Mouse (Mus musculus) embryonic fibroblast, embryonic 13.5 days (primary cell): ENCODE results near the gene Gm10638.

Source experiments
- CTCF ChIP-seq: IDR thresholded peaks from 2 replicates; pipeline ENCODE4 v1.5.1; 2011; ENCODE audit warnings: mild to moderate bottlenecking, control low read depth, low read length, moderate library complexity, borderline replicate concordance; ENCODE audit not compliant: insufficient read depth
- POLR2A ChIP-seq: IDR thresholded peaks from 2 replicates; pipeline ENCODE4 v1.6.1; 2011; ENCODE audit warnings: low read depth, mild to moderate bottlenecking, control low read depth, low read length, moderate library complexity

DNA sequence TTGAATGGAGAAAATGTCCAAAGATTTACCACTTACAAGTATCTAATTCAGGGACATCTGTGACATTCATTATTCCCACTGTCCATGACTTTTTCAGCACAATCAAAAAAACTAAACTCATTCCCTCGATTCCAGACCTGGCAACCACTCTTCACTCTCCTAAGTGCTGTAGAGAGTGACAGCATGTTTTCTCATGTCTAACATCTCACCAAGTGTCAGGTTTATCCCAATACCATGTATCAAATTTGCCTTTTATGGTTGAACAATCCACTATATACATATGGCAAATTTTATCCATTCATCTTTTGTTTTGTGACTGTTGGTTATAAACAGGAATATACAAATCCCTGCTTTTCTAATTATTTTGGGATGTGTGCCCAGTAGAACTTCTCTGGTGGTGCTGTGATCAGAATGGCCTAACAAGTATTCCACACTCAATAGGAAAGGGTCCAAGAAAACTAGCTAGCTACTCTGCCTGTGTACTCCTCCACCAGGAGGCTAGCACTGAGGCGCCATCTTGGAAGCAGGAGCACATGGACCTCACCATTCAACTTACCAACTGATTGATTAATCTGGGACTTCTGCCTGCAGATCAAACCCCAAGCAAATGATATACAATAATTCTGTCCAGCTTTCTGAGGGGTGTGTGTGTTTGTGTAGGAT is 27.0 kb upstream of the Gm10638 start:
- TF ChIP-seq CTCF (no peak), POLR2A (no peak)
